Mouse (Mus musculus) cerebellum, adult 2 months (tissue): ENCODE data around the gene Gm19402.
"Not testable (repeated sequence)": the region's sequence is repeated elsewhere in the genome, so short reads cannot be mapped to it uniquely, and the experiment has no call there.

Experiments
- CTCF ChIP-seq: fragments of 200-500 bp; IDR thresholded peaks from 2 replicates; pipeline ENCODE4 v1.5.1; 2011; ENCODE audit warnings: low read depth, mild to moderate bottlenecking, control low read depth, low read length, moderate library complexity, borderline replicate concordance; ENCODE audit not compliant: insufficient read depth
- POLR2A ChIP-seq: fragments of 200-500 bp; IDR thresholded peaks from 2 replicates; pipeline ENCODE4 v1.6.1; 2011; ENCODE audit warnings: low read length, control low read depth, borderline replicate concordance; ENCODE audit not compliant: insufficient read depth

- not testable (repeated sequence) for TF ChIP-seq CTCF, POLR2A
Observed at GRCm38 (mm10) chr10:77720299-77720698, 29.7 kb upstream of the Gm19402 start, which contains the start of gene Krtap12-1.
